Mouse (Mus musculus): ENCODE measurements at regions not wholly inside any gene's neighbourhood (a gene's known extent, or its start where the extent isn't known, plus 50 kb on each side); places are given as distances from the start of the nearest gene placed in this dataset.

- TF ChIP-seq CTCF (IDR thresholded peaks at IDR 0.05; ENCODE audit: low read depth) (no peak), EP300 (IDR thresholded peaks at IDR 0.05; ENCODE audit: low read depth) (no peak)
Observed at GRCm38 (mm10) chr3:54477986-54478385, 117.1 kb downstream of the Postn start.

All from liver, embryonic 14.5 days (tissue).